Mouse (Mus musculus) cortical plate, adult 2 months (tissue): Measurements from ENCODE around the gene Twnk. TPM values are rescaled to one million over a fixed set of nuclear protein-coding genes. Genes with fewer than 3 reads are reported as not detected.

Experiments used
- H3K27ac ChIP-seq: fragments of 200-500 bp; 2 replicates; pipeline ENCODE4 v1.5.1; 2012; ENCODE audit warnings: low read length, control low read depth, inconsistent platforms; ENCODE audit not compliant: insufficient read depth
- H3K4me1 ChIP-seq: fragments of 200-500 bp; 2 replicates; pipeline ENCODE4 v1.6.1; 2011; ENCODE audit warnings: low read length; ENCODE audit not compliant: control insufficient read depth, insufficient read depth
- H3K4me3 ChIP-seq: fragments of 200-500 bp; 2 replicates; pipeline ENCODE4 v1.5.1; 2011; ENCODE audit warnings: mild to moderate bottlenecking, low read length, control low read depth; ENCODE audit not compliant: insufficient read depth
- CTCF ChIP-seq: fragments of 200-500 bp; IDR thresholded peaks from 2 replicates; pipeline ENCODE4 v1.5.1; 2011; ENCODE audit warnings: mild to moderate bottlenecking, control low read depth, low read length; ENCODE audit not compliant: insufficient read depth; ENCODE audit errors: extremely low read depth
- POLR2A ChIP-seq: fragments of 200-500 bp; IDR thresholded peaks from 2 replicates; pipeline ENCODE4 v1.6.1; 2011; ENCODE audit warnings: mild to moderate bottlenecking, low read length, control low read depth; ENCODE audit not compliant: insufficient read depth; ENCODE audit errors: extremely low read depth
- polyA plus RNA-seq: library from polyadenylated mRNA; depleted of rRNA; stranded (reverse); fragments of >200 nt; gene quantifications from 2 replicates; pipeline ENCODE4 v1.2.3, GENCODE M21; 2012

Gene Twnk
- polyA plus RNA-seq, 1 experiment: 10.7 TPM

- Histone ChIP-seq H3K27ac (no peak overlapping the region), H3K4me3 (no peak overlapping the region), H3K4me1 (peaks cover 5% of the 10 kb centered on the region)
- TF ChIP-seq POLR2A (no peak), CTCF (no peak)
Measured at GRCm38 (mm10) chr19:45013581-45014225, 8.2 kb downstream of the Twnk start.

GRCm38 (mm10) chr19:45014335-45014971 is 9.0 kb downstream of the Twnk start, which contains the start of gene Lzts2:
TSS of gene Lzts2 (plus strand) at chr19:45014414.
- Histone ChIP-seq H3K4me3 (peak within 1 kb of the TSS; percentile 58), H3K27ac (peak within 1 kb of the TSS; percentile 93), H3K4me1 (peaks cover 5% of the 10 kb centered on the region)
- no peak for TF ChIP-seq POLR2A
- TF ChIP-seq CTCF: no peak

GRCm38 (mm10) chr19:45014981-45015402 is 9.5 kb downstream of the Twnk start:
- H3K27ac ChIP-seq: peak overlapping the region; percentile 93
- peak overlapping the region; percentile 58 for H3K4me3 ChIP-seq
- peaks cover 5% of the 10 kb centered on the region for H3K4me1 ChIP-seq
- no peak for TF ChIP-seq POLR2A
- TF ChIP-seq CTCF: no peak

- no peak for TF ChIP-seq CTCF
- TF ChIP-seq POLR2A: no peak
- peak overlapping the region; percentile 93 for H3K27ac ChIP-seq
- H3K4me3 ChIP-seq: peak overlapping the region; percentile 58
- H3K4me1 ChIP-seq: peaks cover 5% of the 10 kb centered on the region
Measured at GRCm38 (mm10) chr19:45015518-45016281, 10.2 kb downstream of the Twnk start.

- no peak for TF ChIP-seq CTCF
- TF ChIP-seq POLR2A: peak; percentile 71
- Histone ChIP-seq H3K27ac (peak overlapping the region; percentile 93), H3K4me3 (peak overlapping the region; percentile 58), H3K4me1 (peaks cover 5% of the 10 kb centered on the region)
Measured at GRCm38 (mm10) chr19:45016341-45017215, 11.1 kb downstream of the Twnk start.

GRCm38 (mm10) chr19:45017216-45017771 is 11.8 kb downstream of the Twnk start:
- peak overlapping the region; percentile 100 for H3K27ac ChIP-seq
- no peak for TF ChIP-seq POLR2A
- TF ChIP-seq CTCF: peak; percentile 14; the same call in 1 of the 2 replicates
- H3K4me3 ChIP-seq: peak overlapping the region; percentile 58
- H3K4me1 ChIP-seq: peaks cover 5% of the 10 kb centered on the region

- H3K4me3 ChIP-seq: peak overlapping the region; percentile 58
- H3K27ac ChIP-seq: peak overlapping the region; percentile 100
- peaks cover 5% of the 10 kb centered on the region for H3K4me1 ChIP-seq
- TF ChIP-seq CTCF: no peak
- no peak for TF ChIP-seq POLR2A
Measured at GRCm38 (mm10) chr19:45017909-45018308, 12.4 kb downstream of the Twnk start.

GRCm38 (mm10) chr19:45018351-45018831 is 12.9 kb downstream of the Twnk start:
- Histone ChIP-seq H3K4me3 (peak overlapping the region; percentile 58), H3K4me1 (peaks cover 5% of the 10 kb centered on the region), H3K27ac (peak overlapping the region; percentile 84)
- TF ChIP-seq POLR2A: no peak
- TF ChIP-seq CTCF: no peak

GRCm38 (mm10) chr19:45020348-45020747 is 14.9 kb downstream of the Twnk start:
- H3K4me1 ChIP-seq: peaks cover 1% of the 10 kb centered on the region
- no peak overlapping the region for H3K4me3 ChIP-seq
- no peak overlapping the region for H3K27ac ChIP-seq
- TF ChIP-seq CTCF: no peak
- TF ChIP-seq POLR2A: no peak

- no peak overlapping the region for H3K4me3 ChIP-seq
- no peaks in the 10 kb centered on the region; the same call in 1 of the 2 replicates for H3K4me1 ChIP-seq
- H3K27ac ChIP-seq: no peak overlapping the region
- TF ChIP-seq CTCF: no peak
- no peak for TF ChIP-seq POLR2A
Measured at GRCm38 (mm10) chr19:45021362-45021761, 15.9 kb downstream of the Twnk start.
